Mouse (Mus musculus): ENCODE measurements around the gene Map10. TPM values are rescaled to one million over a fixed set of nuclear protein-coding genes. Genes with fewer than 3 reads are reported as not detected.

Gene Map10
- total RNA-seq (2021) = 1 to 10 TPM; 4.3 to 4.5 TPM
- long read RNA-seq, experiment 1, transcript Map10-201 (1 exons, 3,542 nt) = major isoform, 7 of 7 reads
- long read RNA-seq, experiment 1, partial matches to known transcripts = 0 of 7 reads
- long read RNA-seq, experiment 1, other reads (novel, unspliced or antisense) = 0 of 7 reads
- long read RNA-seq, experiment 2, transcript Map10-201 (1 exons, 3,542 nt) = major isoform, 8 of 8 reads
- long read RNA-seq, experiment 2, partial matches to known transcripts = 0 of 8 reads
- long read RNA-seq, experiment 2, other reads (novel, unspliced or antisense) = 0 of 8 reads

DNA sequence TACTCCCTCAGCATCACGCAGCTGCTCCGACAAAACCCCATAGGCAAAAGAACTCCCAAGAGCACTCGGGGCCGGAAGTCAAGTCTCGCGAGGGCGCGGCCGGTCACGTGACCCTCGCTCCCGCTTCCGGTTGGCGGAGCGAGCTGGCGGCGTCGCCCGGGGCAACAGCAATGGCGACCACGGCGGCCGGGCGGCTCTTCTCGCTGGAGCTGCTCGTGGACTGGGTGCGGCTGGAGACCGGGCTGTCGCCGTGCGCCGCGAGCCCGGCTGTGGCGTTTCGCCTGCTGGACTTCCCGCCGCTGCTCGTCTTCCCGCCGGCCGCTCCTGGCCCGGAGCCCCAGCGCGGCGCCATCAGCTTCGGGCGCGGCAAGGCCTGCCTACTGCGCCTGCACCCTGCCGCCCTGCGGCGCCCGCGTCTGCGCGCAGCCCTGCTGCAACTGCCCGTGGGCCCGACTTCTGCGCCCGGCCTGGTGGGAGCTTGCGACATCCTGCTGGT is at the start of gene Map10:
Map10 (plus strand) TSS at position 119 of the 496 bp plus-strand sequence.
- Histone ChIP-seq H3K4me3 (peak within 1 kb of the TSS; percentile 71), H3K27ac (peak within 1 kb of the TSS; percentile 60)
- peak; percentile 88 to 91 for DNase-seq (ENCODE audit: extremely low spot score in 1 of 2, low spot score in 2 of 2)
- intact Hi-C loops (cut with DNase I) = no loop called here
- no peak; the same call in 1 of the 2 replicates for TF ChIP-seq CTCF (IDR thresholded peaks at IDR 0.05)

DNA sequence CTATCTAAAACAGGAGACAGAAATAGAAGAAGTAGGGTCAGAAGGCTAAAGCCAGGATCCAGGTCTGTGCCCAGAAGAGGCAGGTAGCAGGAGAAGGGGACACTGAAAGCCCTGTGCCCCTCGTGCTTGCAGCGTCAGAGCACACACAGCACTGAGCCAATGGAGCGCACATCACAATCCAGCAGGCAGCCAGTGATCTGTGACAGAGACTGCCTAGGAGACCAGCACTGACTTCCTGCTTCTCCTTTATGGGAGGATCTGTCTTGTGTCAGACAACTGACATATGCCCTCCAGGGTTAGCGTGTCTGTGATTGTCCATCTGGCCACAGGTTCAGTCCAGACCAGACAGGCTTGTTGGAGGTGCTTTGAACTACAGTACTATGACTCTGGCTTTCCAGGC is 49.3 kb upstream of the Map10 start:
- Histone ChIP-seq H3K4me3 (no peak overlapping the region), H3K27ac (no peak overlapping the region)
- intact Hi-C loops (cut with DNase I) = no loop called here
- DNase-seq (ENCODE audit: extremely low spot score in 1 of 2, low spot score in 2 of 2) = no peak
- TF ChIP-seq CTCF (IDR thresholded peaks at IDR 0.05) = no peak

GRCm38 (mm10) chr8:125624287-125624686 is 45.3 kb upstream of the Map10 start:
- H3K27ac ChIP-seq = no peak overlapping the region
- TF ChIP-seq CTCF (IDR thresholded peaks at IDR 0.05) = no peak
- intact Hi-C loops (cut with DNase I) = no loop called here
- DNase-seq (ENCODE audit: extremely low spot score in 1 of 2, low spot score in 2 of 2) = peak; percentile 16 to 18
- no peak overlapping the region for H3K4me3 ChIP-seq

- Histone ChIP-seq H3K27ac (no peak overlapping the region), H3K4me3 (no peak overlapping the region)
- no peak for DNase-seq (ENCODE audit: extremely low spot score in 1 of 2, low spot score in 2 of 2)
- no peak for TF ChIP-seq CTCF (IDR thresholded peaks at IDR 0.05)
- intact Hi-C loops (cut with DNase I) = no loop called here
Observed at GRCm38 (mm10) chr8:125626381-125626780, 43.2 kb upstream of the Map10 start.

DNA sequence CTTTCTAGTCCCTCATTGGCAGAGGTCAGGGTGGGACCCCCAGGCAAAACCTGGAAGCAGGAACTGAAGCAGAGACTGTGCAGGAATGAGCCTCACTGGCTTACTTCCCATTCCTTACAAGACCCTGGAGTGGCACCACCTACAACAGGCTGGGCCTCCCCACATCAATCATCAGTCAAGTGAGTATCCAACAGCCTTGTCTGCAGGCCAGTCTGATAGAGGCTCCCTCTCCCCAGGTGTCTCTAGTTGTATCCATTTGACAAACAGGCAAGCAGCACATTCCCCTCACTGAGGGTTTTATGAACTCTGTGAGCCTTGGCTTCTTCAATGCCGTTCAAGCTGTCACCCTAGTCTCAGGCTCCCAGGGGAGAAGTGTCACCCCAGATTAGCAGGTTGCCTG is 40.8 kb upstream of the Map10 start:
- intact Hi-C loops (cut with DNase I) = no loop called here
- TF ChIP-seq CTCF (IDR thresholded peaks at IDR 0.05) = no peak
- DNase-seq (ENCODE audit: extremely low spot score in 1 of 2, low spot score in 2 of 2) = no peak

GRCm38 (mm10) chr8:125638411-125639058 is 31.1 kb upstream of the Map10 start:
- TF ChIP-seq CTCF (IDR thresholded peaks at IDR 0.05) = no peak
- intact Hi-C loops (cut with DNase I) = no loop called here
- Histone ChIP-seq H3K4me3 (no peak overlapping the region), H3K27ac (no peak overlapping the region)
- no peak for DNase-seq (ENCODE audit: extremely low spot score in 1 of 2, low spot score in 2 of 2)

More for the DNA sequence above, 40.8 kb upstream of the Map10 start:
- no peak overlapping the region for H3K27ac ChIP-seq
- no peak overlapping the region for H3K4me3 ChIP-seq

DNA sequence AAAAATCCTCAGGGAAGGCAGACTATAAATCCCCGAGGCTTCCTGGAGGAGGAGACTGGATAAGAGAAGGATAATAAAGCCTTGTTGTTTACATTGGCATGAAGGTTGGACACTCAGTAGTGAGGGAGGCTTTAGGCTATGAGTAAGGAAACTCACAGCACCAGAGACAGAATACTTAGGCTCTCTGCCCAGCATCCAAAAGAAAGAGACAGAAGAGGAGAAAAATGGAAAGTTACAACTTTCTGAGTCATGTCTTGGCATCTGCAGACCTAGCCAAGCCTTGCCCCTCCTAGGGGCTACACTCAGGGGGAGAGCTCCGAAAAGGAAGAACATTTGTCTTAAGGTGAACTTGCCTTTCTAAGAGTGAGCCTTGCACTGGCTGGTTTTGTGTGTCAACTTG is 30.0 kb upstream of the Map10 start:
- intact Hi-C loops (cut with DNase I) = no loop called here
- TF ChIP-seq CTCF (IDR thresholded peaks at IDR 0.05) = no peak
- H3K4me3 ChIP-seq = no peak overlapping the region
- no peak for DNase-seq (ENCODE audit: extremely low spot score in 1 of 2, low spot score in 2 of 2)
- H3K27ac ChIP-seq = no peak overlapping the region

- no peak for DNase-seq (ENCODE audit: extremely low spot score in 1 of 2, low spot score in 2 of 2)
- no peak for TF ChIP-seq CTCF (IDR thresholded peaks at IDR 0.05)
- H3K27ac ChIP-seq = no peak overlapping the region
- H3K4me3 ChIP-seq = no peak overlapping the region
- intact Hi-C loops (cut with DNase I) = no loop called here
Observed at GRCm38 (mm10) chr8:125640766-125641165, 28.9 kb upstream of the Map10 start.

DNA sequence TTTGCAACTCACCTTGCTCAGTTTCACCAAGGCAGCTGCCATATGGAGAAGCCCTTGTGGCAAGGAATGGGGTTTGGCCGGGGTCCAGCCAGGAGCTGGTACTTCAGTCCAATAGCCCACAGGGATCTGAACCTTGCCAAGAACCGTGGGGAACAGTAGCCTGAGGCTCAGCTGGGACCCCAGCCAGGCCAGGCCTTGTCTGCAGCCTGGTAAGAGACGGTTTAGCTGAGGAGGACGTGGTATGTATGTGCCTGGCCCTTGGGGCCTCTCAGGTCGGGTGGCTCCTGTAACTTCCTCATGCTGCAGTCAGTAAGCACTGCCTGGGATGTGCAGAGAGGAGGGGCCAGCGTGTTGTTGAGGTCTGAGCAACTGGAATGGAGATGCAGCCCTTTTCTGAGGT is 27.8 kb upstream of the Map10 start:
- no peak for TF ChIP-seq CTCF (IDR thresholded peaks at IDR 0.05)
- H3K27ac ChIP-seq = no peak overlapping the region
- H3K4me3 ChIP-seq = no peak overlapping the region
- no peak for DNase-seq (ENCODE audit: extremely low spot score in 1 of 2, low spot score in 2 of 2)
- intact Hi-C loops (cut with DNase I) = no loop called here

- TF ChIP-seq CTCF (IDR thresholded peaks at IDR 0.05) = no peak
Observed at GRCm38 (mm10) chr8:125645757-125646478, 23.7 kb upstream of the Map10 start.

GRCm38 (mm10) chr8:125649447-125649846 is 20.2 kb upstream of the Map10 start:
- no peak for TF ChIP-seq CTCF (IDR thresholded peaks at IDR 0.05)
- no peak overlapping the region for H3K27ac ChIP-seq
- no peak overlapping the region for H3K4me3 ChIP-seq
- no peak for DNase-seq (ENCODE audit: extremely low spot score in 1 of 2, low spot score in 2 of 2)
- intact Hi-C loops (cut with DNase I) = loop anchor here (5.0 kb wide), 1 partner anchor 42 kb away; no protein-coding TSS in a partner anchor

More at GRCm38 (mm10) chr8:125645757-125646478, 23.7 kb upstream of the Map10 start:
- Histone ChIP-seq H3K27ac (no peak overlapping the region), H3K4me3 (no peak overlapping the region)
- intact Hi-C loops (cut with DNase I) = loop anchor here (5.0 kb wide), 1 partner anchor 39 kb away; no protein-coding TSS in a partner anchor
- DNase-seq (ENCODE audit: extremely low spot score in 1 of 2, low spot score in 2 of 2) = no peak

DNA sequence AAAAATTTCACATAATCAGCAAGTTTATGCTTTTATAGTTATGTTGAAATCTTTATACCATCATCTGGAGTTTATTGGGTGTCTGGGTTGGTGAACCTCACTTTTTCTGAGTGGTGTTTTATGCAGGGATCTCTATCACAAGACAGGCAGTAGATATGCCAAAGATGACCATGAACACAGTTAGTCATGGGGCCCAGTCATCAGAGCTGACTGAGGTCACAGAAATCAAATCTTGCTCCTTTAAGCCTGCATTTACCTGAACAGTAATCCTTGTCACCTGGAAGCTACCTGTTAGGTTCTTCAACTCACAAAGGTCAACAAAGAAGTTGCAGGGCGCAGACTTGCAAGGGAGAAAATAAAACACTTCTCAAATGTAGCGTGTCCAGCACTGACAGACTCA is 14.8 kb upstream of the Map10 start:
- intact Hi-C loops (cut with DNase I) = no loop called here
- no peak for TF ChIP-seq CTCF (IDR thresholded peaks at IDR 0.05)
- H3K27ac ChIP-seq = no peak overlapping the region
- H3K4me3 ChIP-seq = no peak overlapping the region
- DNase-seq (ENCODE audit: extremely low spot score in 1 of 2, low spot score in 2 of 2) = no peak
